Mouse (Mus musculus) lung, postnatal 0 days (tissue): ENCODE results near the gene Atp5j2.

Experiments used
- CTCF ChIP-seq: IDR thresholded peaks from 2 replicates; pipeline ENCODE4 v1.5.1; 2016; ENCODE audit warnings: antibody characterized with exemption, mild to moderate bottlenecking
- EP300 ChIP-seq: IDR thresholded peaks from 2 replicates; pipeline ENCODE4 v1.6.1; 2016; ENCODE audit warnings: antibody characterized with exemption, mild to moderate bottlenecking, control low read depth

DNA sequence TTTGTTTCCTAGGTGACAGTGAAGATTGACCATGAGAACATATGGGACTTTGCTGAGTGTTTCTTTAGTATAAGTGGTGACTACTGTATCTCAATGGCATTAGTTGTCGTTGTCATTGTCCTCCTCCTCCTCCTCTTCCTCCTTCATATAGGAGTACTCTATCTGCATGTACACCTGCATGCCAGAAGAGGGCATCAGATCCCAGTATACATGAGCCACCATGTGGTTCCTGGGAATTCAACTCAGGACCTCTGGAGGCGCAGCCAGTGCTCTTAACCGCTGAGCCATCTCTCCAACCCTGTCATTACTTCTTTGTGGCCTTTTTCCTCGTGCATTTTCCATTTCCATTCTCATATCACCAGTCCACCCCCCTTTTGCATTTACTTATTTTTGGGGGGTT is 22.8 kb upstream of the Atp5j2 start:
- TF ChIP-seq EP300, result no peak
- peak; percentile 58 for TF ChIP-seq CTCF
